ENCODE assay signal across 18 mouse cellular contexts in genomic region chr7:40563447-40564118, GRCm38 (mm10).
DNase-seq lines count a peak whose midpoint lies in the region; ATAC-seq and TF ChIP-seq lines count a peak whose summit lies in the region.
"Had no signal": no experiment of that assay in that cellular context is flagged by ENCODE, and none has a peak within 500 bp of the region (broad histone marks: within the 10 kb centered on the region; RNA-seq: fewer than 3 reads in every experiment).

No protein-coding gene starts in this region.

- peak; percentile 85 for ATAC-seq in forebrain, embryonic 11.5 days (replicated peaks; ENCODE audit: low FRiP score)
- peak; percentile 87 for ATAC-seq in forebrain, embryonic 15.5 days (replicated peaks)
- peak; percentile 56 for ATAC-seq in hindbrain, postnatal 0 days
- ATAC-seq in neural tube, embryonic 14.5 days (ENCODE audit: low read depth) = peak; percentile 92
- ATAC-seq: CD4-positive, CD25-positive, alpha-beta regulatory T cell, adult 4 months; liver, postnatal 0 days had no signal

- H3K9me3 ChIP-seq in forebrain, embryonic 11.5 days (ENCODE audit: control insufficient read depth, low read length) = no peaks in the 10 kb centered on the region
- no peaks in the 10 kb centered on the region for H3K9me3 ChIP-seq in forebrain, embryonic 15.5 days
- no peaks in the 10 kb centered on the region for H3K9me3 ChIP-seq in hindbrain, postnatal 0 days (ENCODE audit: low read length)
- no peaks in the 10 kb centered on the region for H3K9me3 ChIP-seq in neural tube, embryonic 14.5 days (ENCODE audit: control insufficient read depth, low read length)
- H3K9me3 ChIP-seq: limb, embryonic 15.5 days had no signal

- DNase-seq in forebrain, embryonic 11.5 days (ENCODE audit: low spot score) = peak; percentile 51
- DNase-seq in hindbrain, postnatal 0 days (ENCODE audit: low spot score) = no peak
- DNase-seq in left cerebral cortex, adult 8-10 months (ENCODE audit: low spot score in 2 of 2) = no peak
- DNase-seq in kidney, adult 8-10 months = no peak
- DNase-seq in left cerebral cortex, adult 18-20 months (ENCODE audit: low spot score in 2 of 2) = no peak
- DNase-seq: adrenal gland, adult 8-10 months; cerebellum, postnatal 14 days; gastrocnemius, adult 2 months; heart, postnatal 10 days; liver, postnatal 0 days; thymus, adult 18-20 months had no signal

- H3K9ac ChIP-seq in forebrain, embryonic 11.5 days (ENCODE audit: low read length) = no peak overlapping the region
- no peak overlapping the region for H3K9ac ChIP-seq in forebrain, embryonic 15.5 days (replicated peaks)
- no peak overlapping the region for H3K9ac ChIP-seq in hindbrain, postnatal 0 days (replicated peaks; ENCODE audit: low read length)
- no peak overlapping the region for H3K9ac ChIP-seq in neural tube, embryonic 14.5 days (replicated peaks; ENCODE audit: low read depth, low read length)
- H3K9ac ChIP-seq: limb, embryonic 15.5 days; liver, postnatal 0 days had no signal

- H3K27ac ChIP-seq in forebrain, embryonic 11.5 days (ENCODE audit: low read depth, low read length) = no peak overlapping the region
- H3K27ac ChIP-seq in forebrain, embryonic 15.5 days (replicated peaks) = 0 out of 2 replicates have a peak overlapping the region, but pooled peaks have one; percentile 39
- H3K27ac ChIP-seq in hindbrain, postnatal 0 days = no peak overlapping the region
- peak overlapping the region; percentile 22; the same call in 1 of the 2 replicates for H3K27ac ChIP-seq in neural tube, embryonic 14.5 days (ENCODE audit: low read depth, low read length)
- H3K27ac ChIP-seq: gastrocnemius, adult 2 months; kidney, postnatal 0 days; limb, embryonic 15.5 days; macrophage had no signal

- H3K36me3 ChIP-seq in forebrain, embryonic 11.5 days (ENCODE audit: control insufficient read depth, insufficient read depth, low read length) = no peaks in the 10 kb centered on the region
- no peaks in the 10 kb centered on the region for H3K36me3 ChIP-seq in forebrain, embryonic 15.5 days
- H3K36me3 ChIP-seq in hindbrain, postnatal 0 days (ENCODE audit: insufficient read depth, low read length) = no peaks in the 10 kb centered on the region
- H3K36me3 ChIP-seq in neural tube, embryonic 14.5 days (ENCODE audit: control insufficient read depth, insufficient read depth, low read length) = no peaks in the 10 kb centered on the region
- H3K36me3 ChIP-seq: limb, embryonic 15.5 days had no signal

- 41% methylated on average over 10 of the region's 10 CpGs for WGBS in forebrain, embryonic 11.5 days
- WGBS in forebrain, embryonic 15.5 days = 21% methylated on average over 10 of the region's 10 CpGs
- 45% methylated on average over 10 of the region's 10 CpGs for WGBS in hindbrain, postnatal 0 days
- 34% methylated on average over 10 of the region's 10 CpGs for WGBS in neural tube, embryonic 14.5 days

- H3K4me3 ChIP-seq in forebrain, embryonic 11.5 days (ENCODE audit: low read depth, low read length) = no peak overlapping the region
- no peak overlapping the region for H3K4me3 ChIP-seq in forebrain, embryonic 15.5 days
- H3K4me3 ChIP-seq in hindbrain, postnatal 0 days (ENCODE audit: low read length) = no peak overlapping the region
- no peak overlapping the region for H3K4me3 ChIP-seq in neural tube, embryonic 14.5 days (ENCODE audit: low read depth, low read length)
- H3K4me3 ChIP-seq: gastrocnemius, adult 2 months; limb, embryonic 15.5 days; myocyte had no signal

- no peak for TF ChIP-seq CTCF in hindbrain, postnatal 0 days (IDR thresholded peaks at IDR 0.05; ENCODE audit: low read depth)

- H3K4me2 ChIP-seq in forebrain, embryonic 11.5 days (ENCODE audit: low read depth, low read length, severe bottlenecking) = no peak overlapping the region
- H3K4me2 ChIP-seq in forebrain, embryonic 15.5 days (replicated peaks) = no peak overlapping the region
- no peak overlapping the region for H3K4me2 ChIP-seq in hindbrain, postnatal 0 days (ENCODE audit: low read depth, low read length)
- no peak overlapping the region for H3K4me2 ChIP-seq in neural tube, embryonic 14.5 days (ENCODE audit: low read depth, low read length)
- H3K4me2 ChIP-seq: limb, embryonic 15.5 days had no signal

- H3K27me3 ChIP-seq in forebrain, embryonic 11.5 days (ENCODE audit: control insufficient read depth, insufficient read depth, low read length) = no peaks in the 10 kb centered on the region
- H3K27me3 ChIP-seq in forebrain, embryonic 15.5 days = no peaks in the 10 kb centered on the region
- no peaks in the 10 kb centered on the region for H3K27me3 ChIP-seq in hindbrain, postnatal 0 days (ENCODE audit: insufficient read depth, low read length)
- no peaks in the 10 kb centered on the region for H3K27me3 ChIP-seq in neural tube, embryonic 14.5 days (ENCODE audit: control insufficient read depth, insufficient read depth, low read length)
- H3K27me3 ChIP-seq: limb, embryonic 15.5 days had no signal

- peaks cover 4% of the 10 kb centered on the region; the same call in 1 of the 2 replicates for H3K4me1 ChIP-seq in forebrain, embryonic 11.5 days (replicated peaks; ENCODE audit: control insufficient read depth, insufficient read depth, low read length)
- H3K4me1 ChIP-seq in forebrain, embryonic 15.5 days = peaks cover 8% of the 10 kb centered on the region; the same call in 1 of the 2 replicates
- no peaks in the 10 kb centered on the region for H3K4me1 ChIP-seq in hindbrain, postnatal 0 days (ENCODE audit: insufficient read depth, low read length)
- H3K4me1 ChIP-seq in neural tube, embryonic 14.5 days (ENCODE audit: control insufficient read depth, insufficient read depth, low read length) = peaks cover 7% of the 10 kb centered on the region; the same call in 1 of the 2 replicates
- H3K4me1 ChIP-seq: limb, embryonic 15.5 days had no signal

Comparison
In these comparisons a context has a peak if more than half of its experiments do, and no peak if none do; other contexts are left out.
1. H3K27ac ChIP-seq: peak in forebrain, embryonic 15.5 days (single experiment) and neural tube, embryonic 14.5 days (single experiment); none in forebrain, embryonic 11.5 days (single experiment) and hindbrain, postnatal 0 days (single experiment).
2. Peak in every context shown above with its lines, with median percentiles within 50 percentile points of each other: ATAC-seq.